Mouse (Mus musculus): Measurements from ENCODE around the gene Pcbp3. TPM values are rescaled to one million over a fixed set of nuclear protein-coding genes. Genes with fewer than 3 reads are reported as not detected.

The Pcbp3 gene
- total and polyA plus RNA-seq, 3 experiments, result not detected

DNA sequence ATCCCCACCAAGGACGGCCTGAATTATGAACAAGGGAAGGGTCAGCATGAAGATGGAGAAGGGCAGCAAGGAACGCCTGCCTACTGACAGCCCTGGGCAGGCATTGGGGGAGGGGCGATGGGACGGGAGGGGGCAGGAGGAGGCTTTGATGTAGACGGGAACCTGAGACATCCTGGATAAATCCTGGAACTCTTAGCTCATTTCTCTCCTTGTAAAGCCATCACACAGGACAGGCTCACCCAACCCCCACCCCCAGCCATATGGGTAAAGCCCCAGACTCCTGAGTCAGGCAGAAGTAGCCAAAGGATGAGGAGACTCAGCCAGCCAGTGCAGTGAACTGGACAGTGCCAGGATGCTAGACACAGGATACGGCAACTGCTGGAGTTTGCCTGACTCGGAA, 43.2 kb upstream of the Pcbp3 start:
- Histone ChIP-seq H3K9me3 (replicated peaks; ENCODE audit: low read length) (peaks cover 13% of the 10 kb centered on the region), H3K79me2 (replicated peaks; ENCODE audit: control insufficient read depth, extremely low read depth, insufficient read depth, poor library complexity, severe bottlenecking) (no peaks in the 10 kb centered on the region), H3K4me1 (ENCODE audit: control insufficient read depth in 1 of 2, insufficient read depth in 2 of 2) (no peaks in the 10 kb centered on the region), H3K9ac (ENCODE audit: insufficient read depth, low read depth) (no peak overlapping the region), H3K27ac (ENCODE audit: insufficient read depth, low read depth) (no peak overlapping the region), H3K4me2 (ENCODE audit: insufficient read depth, low read depth, poor library complexity, severe bottlenecking) (no peak overlapping the region), H3K4me3 (replicated peaks in 1 of 3; ENCODE audit: low read depth in 2 of 3, low read length in 2 of 3, poor library complexity in 1 of 3) (no peak overlapping the region), H3K36me3 (replicated peaks in 1 of 2; ENCODE audit: control insufficient read depth in 1 of 2, insufficient read depth in 1 of 2, low read length in 1 of 2) (no peaks in the 10 kb centered on the region), H3K27me3 (replicated peaks) (peaks cover 70% of the 10 kb centered on the region)
- in situ Hi-C loops (cut with MboI; ENCODE audit: low pct_ligation_motif_present, low pct_unique_long_range_greater_than_20kb, low sequenced_read_pairs) (loop anchor here (25.0 kb wide), 1 partner anchor 168 kb away; no protein-coding TSS in a partner anchor), dilution Hi-C loops (cut with MboI; ENCODE audit: extremely low pct_ligation_motif_present, extremely low pct_unique_long_range_greater_than_20kb, low sequenced_read_pairs) (no loop called here)
- no peak for TF ChIP-seq CHD1 (IDR thresholded peaks at IDR 0.05; ENCODE audit: low read depth, low read length)
- no peak for TF ChIP-seq ELF1 (IDR thresholded peaks at IDR 0.05; ENCODE audit: low read depth, low read length)
- DNase-seq (ENCODE audit: extremely low read depth), result no peak

DNA sequence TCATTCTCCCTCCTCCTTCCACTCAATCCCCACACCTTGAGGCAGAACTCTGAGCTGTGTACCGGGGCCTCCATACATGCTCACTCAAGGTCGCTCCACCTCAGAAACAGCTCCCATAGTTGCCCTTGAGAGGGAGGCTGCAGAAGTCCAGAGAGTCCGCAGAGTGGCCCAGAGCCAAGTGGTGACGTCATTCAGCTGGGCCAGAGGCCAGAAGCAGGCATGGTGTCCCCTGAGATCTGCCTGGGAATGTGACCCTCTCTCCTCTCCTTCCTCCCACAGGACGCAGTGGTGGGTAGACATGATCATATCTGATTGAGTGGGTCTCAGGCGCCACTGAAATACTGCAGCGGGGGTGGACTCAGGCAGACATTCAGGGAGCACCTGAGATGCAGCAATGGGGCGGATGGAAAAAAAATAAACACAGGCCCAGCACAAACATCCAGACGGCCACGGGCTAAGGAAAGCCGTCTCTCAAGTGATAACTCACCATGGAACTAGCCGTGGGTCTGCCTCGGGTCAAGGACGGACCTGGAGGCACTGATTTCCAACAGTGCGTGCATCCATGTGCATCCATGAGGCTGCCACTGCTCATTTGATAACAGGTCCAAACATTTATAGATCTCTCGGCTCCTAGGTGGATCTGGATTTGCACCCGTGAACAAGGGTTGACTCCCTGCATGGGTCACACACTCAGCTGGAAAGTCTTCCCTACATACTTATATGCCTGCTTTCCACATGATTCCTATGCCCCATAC, 36.2 kb upstream of the Pcbp3 start:
- Histone ChIP-seq H3K9me3 (replicated peaks; ENCODE audit: low read length) (peaks cover 11% of the 10 kb centered on the region), H3K36me3 (replicated peaks in 1 of 2; ENCODE audit: control insufficient read depth in 1 of 2, insufficient read depth in 1 of 2, low read length in 1 of 2) (no peaks in the 10 kb centered on the region), H3K9ac (ENCODE audit: insufficient read depth, low read depth) (no peak overlapping the region), H3K4me2 (ENCODE audit: insufficient read depth, low read depth, poor library complexity, severe bottlenecking) (no peak overlapping the region), H3K4me3 (replicated peaks in 1 of 3; ENCODE audit: low read depth in 2 of 3, low read length in 2 of 3, poor library complexity in 1 of 3) (no peak overlapping the region), H3K27me3 (replicated peaks) (peaks cover 83% of the 10 kb centered on the region), H3K4me1 (ENCODE audit: control insufficient read depth in 1 of 2, insufficient read depth in 2 of 2) (no peaks in the 10 kb centered on the region), H3K27ac (ENCODE audit: insufficient read depth, low read depth) (no peak overlapping the region), H3K79me2 (replicated peaks; ENCODE audit: control insufficient read depth, extremely low read depth, insufficient read depth, poor library complexity, severe bottlenecking) (no peaks in the 10 kb centered on the region)
- in situ Hi-C loops (cut with MboI; ENCODE audit: low pct_ligation_motif_present, low pct_unique_long_range_greater_than_20kb, low sequenced_read_pairs), result no loop called here
- TF ChIP-seq USF1 (IDR thresholded peaks at IDR 0.05; ENCODE audit: low read depth, low read length) (no peak), JUN (IDR thresholded peaks at IDR 0.05; ENCODE audit: insufficient read depth, low read depth, low read length) (no peak), MAFK (IDR thresholded peaks at IDR 0.05; ENCODE audit: insufficient replicate concordance, low read length) (no peak)
- DNase-seq (ENCODE audit: extremely low read depth), result no peak
- dilution Hi-C loops (cut with MboI; ENCODE audit: extremely low pct_ligation_motif_present, extremely low pct_unique_long_range_greater_than_20kb, low sequenced_read_pairs), result no loop called here

DNA sequence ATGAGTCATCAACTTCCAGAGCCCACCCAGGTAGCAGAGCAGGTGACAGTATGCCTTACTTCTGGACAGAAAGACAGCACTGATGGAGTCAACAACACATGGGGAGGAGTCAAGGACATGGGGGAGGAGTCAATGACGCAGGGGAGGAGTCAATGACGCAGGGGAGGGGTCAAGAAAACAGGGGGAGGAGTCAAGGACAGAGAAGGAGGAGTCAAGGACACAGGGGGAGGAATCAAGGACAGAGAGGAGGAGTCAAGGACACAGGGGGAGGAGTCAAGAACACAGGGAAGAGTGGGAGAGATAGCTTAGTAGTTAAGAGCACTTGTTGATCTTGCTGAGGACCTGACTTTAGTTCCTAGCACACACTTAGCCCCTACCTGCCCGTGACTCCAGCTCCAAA, 30.8 kb upstream of the Pcbp3 start:
- H3K4me1 ChIP-seq (ENCODE audit: control insufficient read depth in 1 of 2, insufficient read depth in 2 of 2), result no peaks in the 10 kb centered on the region
- dilution Hi-C loops (cut with MboI; ENCODE audit: extremely low pct_ligation_motif_present, extremely low pct_unique_long_range_greater_than_20kb, low sequenced_read_pairs) (no loop called here), in situ Hi-C loops (cut with MboI; ENCODE audit: low pct_ligation_motif_present, low pct_unique_long_range_greater_than_20kb, low sequenced_read_pairs) (no loop called here)
- H3K4me3 ChIP-seq (replicated peaks in 1 of 3; ENCODE audit: low read depth in 2 of 3, low read length in 2 of 3, poor library complexity in 1 of 3), result no peak overlapping the region
- no peak overlapping the region for H3K9ac ChIP-seq (ENCODE audit: insufficient read depth, low read depth)
- no peak for DNase-seq (ENCODE audit: extremely low read depth)
- no peak for TF ChIP-seq E2F4 (IDR thresholded peaks at IDR 0.05; ENCODE audit: insufficient replicate concordance, low read depth, low read length)
- no peak for TF ChIP-seq JUN (IDR thresholded peaks at IDR 0.05; ENCODE audit: insufficient read depth, low read depth, low read length)
- no peak for TF ChIP-seq MXI1 (IDR thresholded peaks at IDR 0.05; ENCODE audit: low read depth, low read length)
- no peak for TF ChIP-seq NRF1 (IDR thresholded peaks at IDR 0.05; ENCODE audit: low read depth, low read length)
- no peak overlapping the region for H3K27ac ChIP-seq (ENCODE audit: insufficient read depth, low read depth)
- peaks cover 3% of the 10 kb centered on the region for H3K9me3 ChIP-seq (replicated peaks; ENCODE audit: low read length)
- H3K36me3 ChIP-seq (replicated peaks in 1 of 2; ENCODE audit: control insufficient read depth in 1 of 2, insufficient read depth in 1 of 2, low read length in 1 of 2), result no peaks in the 10 kb centered on the region
- peaks cover 68% of the 10 kb centered on the region for H3K27me3 ChIP-seq (replicated peaks)
- no peaks in the 10 kb centered on the region for H3K79me2 ChIP-seq (replicated peaks; ENCODE audit: control insufficient read depth, extremely low read depth, insufficient read depth, poor library complexity, severe bottlenecking)
- no peak overlapping the region for H3K4me2 ChIP-seq (ENCODE audit: insufficient read depth, low read depth, poor library complexity, severe bottlenecking)

Measured in CH12.LX (cell line).